Mouse (Mus musculus) left cerebral cortex, adult 2 months (tissue): Measurements from ENCODE around the gene Pard3b. TPM values are rescaled to one million over a fixed set of nuclear protein-coding genes. Genes with fewer than 3 reads are reported as not detected.

Experiments
- DNase-seq, 2 experiments: peaks; one replicate each; pipeline ENCODE4 v3.0.0; 2021 to 2022; ENCODE audit warnings: low spot score in 2 of 2, mixed read lengths in 1 of 2; ENCODE audit errors: extremely low spot score in 1 of 2
- H3K27ac ChIP-seq: fragments of 200-600 bp; 2 replicates; pipeline ENCODE4 v1.8.1; 2022
- H3K4me3 ChIP-seq: fragments of 200-600 bp; 2 replicates; pipeline ENCODE4 v1.8.1; 2022
- CTCF ChIP-seq: fragments of 200-600 bp; IDR thresholded peaks from 2 replicates; pipeline ENCODE4 v1.8.1; 2022; ENCODE audit warnings: antibody characterized with exemption, mild to moderate bottlenecking, moderate library complexity
- intact Hi-C: fragments of 180-260 bp; cut with DNase I; formaldehyde crosslinking; loops from one replicate; pipeline ENCODE4 v1.15.1; 2025
- total RNA-seq, 2 experiments: library from RNA; stranded (reverse); gene quantifications; 2 replicates each; pipeline ENCODE4 v1.2.3; 2021

Gene Pard3b
- total RNA-seq, 2 experiments from 2014 or later = 4.0 to 5.1 TPM

DNA sequence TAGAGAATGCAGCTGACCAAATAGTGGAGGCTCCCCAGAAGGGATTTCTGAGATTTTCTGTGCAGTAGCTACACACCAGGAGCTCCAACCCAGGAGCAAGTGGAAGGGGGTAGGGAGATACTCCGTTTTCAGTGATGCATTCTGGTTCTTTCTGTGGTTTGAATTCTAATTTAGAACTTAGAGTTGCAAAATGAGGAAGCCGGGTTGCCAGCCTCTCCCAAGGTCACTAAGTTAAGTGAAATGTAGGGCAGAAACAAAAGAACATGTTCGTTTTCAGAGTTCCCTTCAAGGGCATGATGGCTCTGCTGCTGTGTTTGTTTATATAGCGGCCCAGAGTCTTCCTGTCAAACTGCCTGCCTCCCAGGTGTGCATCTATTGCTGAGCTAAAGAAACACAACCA is 754.2 kb downstream of the Pard3b start:
- no peak overlapping the region for H3K4me3 ChIP-seq
- no peak for TF ChIP-seq CTCF

DNA sequence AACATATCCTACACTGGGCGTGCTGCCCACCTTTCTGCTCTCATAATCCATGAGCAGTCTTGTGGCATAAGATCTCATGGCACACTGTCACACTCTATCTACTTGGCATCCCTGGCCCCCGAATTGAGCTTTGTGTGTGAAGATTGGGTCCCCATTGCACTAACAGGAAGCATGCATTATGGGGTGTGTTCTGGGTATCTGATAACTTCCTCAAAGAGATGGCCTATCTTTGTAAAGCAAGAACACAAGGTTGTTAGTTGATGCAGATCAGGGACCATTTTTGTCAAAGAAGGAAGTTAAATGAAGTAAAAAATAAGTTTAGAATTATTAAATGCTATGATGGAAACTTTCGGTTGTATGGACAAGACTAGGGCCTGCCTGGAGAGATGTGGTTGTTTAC is 755.9 kb downstream of the Pard3b start:
- TF ChIP-seq CTCF = no peak
- no peak for DNase-seq
- Histone ChIP-seq H3K27ac (no peak overlapping the region), H3K4me3 (no peak overlapping the region)
- intact Hi-C loops = no loop called here

More for the DNA sequence above, 754.2 kb downstream of the Pard3b start:
- no peak for DNase-seq
- intact Hi-C loops = no loop called here
- no peak overlapping the region for H3K27ac ChIP-seq

DNA sequence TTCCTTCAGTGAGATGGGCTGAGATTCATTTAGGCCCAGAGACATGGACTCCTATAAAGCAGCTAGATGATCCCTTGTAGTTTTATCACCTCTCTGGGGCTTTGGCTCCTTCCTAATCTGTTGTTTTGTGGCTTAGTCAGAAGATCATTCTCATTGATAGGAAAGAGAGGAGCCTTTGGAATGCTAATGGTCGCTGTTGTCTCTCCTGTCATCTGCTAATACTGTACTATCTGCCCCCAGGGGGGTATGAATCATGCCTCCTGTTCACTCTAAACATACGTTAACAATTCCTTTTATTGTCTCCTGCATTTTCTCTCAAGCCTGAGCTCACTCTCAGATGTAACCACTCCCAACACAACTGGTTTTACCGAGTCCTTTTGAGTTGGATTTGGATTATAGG is 759.6 kb downstream of the Pard3b start:
- no peak overlapping the region for H3K27ac ChIP-seq
- intact Hi-C loops = no loop called here
- TF ChIP-seq CTCF = no peak
- H3K4me3 ChIP-seq = no peak overlapping the region
- no peak for DNase-seq

DNA sequence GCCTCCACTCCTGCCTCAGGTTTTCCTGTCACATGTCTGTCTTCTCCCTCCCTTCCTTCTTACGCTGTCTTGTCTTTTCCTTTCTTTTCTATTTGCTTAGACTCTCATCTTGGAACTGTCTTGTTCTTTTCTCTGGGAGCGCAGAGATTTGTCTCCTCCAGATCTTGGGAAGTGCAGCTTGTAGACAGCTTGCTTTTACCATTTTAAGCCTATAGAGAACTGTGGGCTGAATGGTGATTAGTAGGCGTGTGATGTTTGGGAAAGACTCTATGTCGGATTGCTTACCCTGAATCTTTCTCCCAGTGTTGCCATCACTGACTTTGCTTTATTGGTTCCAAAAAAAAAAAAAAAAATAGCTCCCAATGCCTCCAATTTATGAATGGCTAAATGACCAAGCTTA is 760.1 kb downstream of the Pard3b start:
- TF ChIP-seq CTCF = no peak
- Histone ChIP-seq H3K27ac (no peak overlapping the region), H3K4me3 (no peak overlapping the region)
- no peak for DNase-seq
- intact Hi-C loops = no loop called here

DNA sequence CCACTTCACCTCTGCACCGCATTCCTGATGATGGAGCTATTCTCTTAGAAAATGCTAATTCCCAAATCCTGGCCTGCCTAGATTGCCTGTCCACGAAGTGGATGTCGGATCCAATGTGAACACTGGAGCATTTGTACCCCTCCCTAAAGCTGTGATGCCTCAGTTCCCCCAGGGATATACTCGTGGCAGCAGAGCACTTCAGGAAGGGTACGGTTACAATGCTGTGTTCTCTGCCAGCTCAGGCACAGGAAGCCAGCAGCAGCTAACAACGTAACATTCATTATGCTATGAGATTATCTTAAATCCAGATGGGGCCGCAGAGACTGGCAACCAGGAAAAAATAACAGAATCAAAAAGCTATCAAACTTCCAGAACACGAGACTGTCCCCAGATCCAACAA is 766.4 kb downstream of the Pard3b start:
- Histone ChIP-seq H3K4me3 (no peak overlapping the region), H3K27ac (no peak overlapping the region)
- TF ChIP-seq CTCF = no peak
- no peak for DNase-seq
- intact Hi-C loops = no loop called here

DNA sequence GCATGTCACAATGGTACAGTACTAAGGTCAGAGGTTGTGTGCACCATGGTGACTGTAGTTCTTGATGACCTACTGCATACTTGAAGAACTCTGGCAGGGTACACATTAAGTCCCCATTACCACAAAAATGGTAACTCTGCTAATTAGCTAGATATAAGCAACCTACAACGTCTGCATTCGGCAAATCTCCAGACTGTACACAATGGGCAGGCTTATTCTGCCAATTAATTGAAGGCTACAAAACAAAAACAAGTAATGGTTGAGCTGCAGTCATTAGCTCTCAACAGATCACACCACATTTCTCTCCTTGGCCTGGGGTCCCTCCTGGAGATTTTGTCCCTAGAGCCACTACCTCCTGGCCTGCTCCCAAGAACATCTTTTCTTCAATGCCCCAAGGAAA is 772.7 kb downstream of the Pard3b start:
- no peak for TF ChIP-seq CTCF
- Histone ChIP-seq H3K27ac (no peak overlapping the region), H3K4me3 (no peak overlapping the region)
- intact Hi-C loops = no loop called here
- no peak for DNase-seq

DNA sequence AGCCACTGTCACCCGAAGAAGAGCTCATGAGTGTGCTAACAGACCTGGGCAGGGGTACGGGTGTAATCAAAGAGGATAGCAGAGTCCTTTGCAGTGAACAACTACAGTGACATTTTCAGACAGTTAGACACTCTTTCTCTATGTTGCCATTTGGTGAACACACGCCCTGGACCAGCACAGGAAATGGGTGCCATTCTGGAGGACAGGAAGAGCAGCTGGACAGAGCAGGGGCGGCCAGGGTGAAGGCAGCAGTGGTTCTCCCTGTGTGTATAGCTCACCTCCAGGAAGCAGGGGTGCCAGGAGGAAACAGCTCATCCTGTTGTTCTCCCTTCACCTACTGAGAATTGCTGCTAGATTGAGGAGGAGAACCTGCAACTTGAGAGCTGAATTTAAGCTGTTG is 773.4 kb downstream of the Pard3b start:
- intact Hi-C loops = no loop called here
- H3K27ac ChIP-seq = no peak overlapping the region
- TF ChIP-seq CTCF = no peak
- no peak overlapping the region for H3K4me3 ChIP-seq
- DNase-seq = no peak

DNA sequence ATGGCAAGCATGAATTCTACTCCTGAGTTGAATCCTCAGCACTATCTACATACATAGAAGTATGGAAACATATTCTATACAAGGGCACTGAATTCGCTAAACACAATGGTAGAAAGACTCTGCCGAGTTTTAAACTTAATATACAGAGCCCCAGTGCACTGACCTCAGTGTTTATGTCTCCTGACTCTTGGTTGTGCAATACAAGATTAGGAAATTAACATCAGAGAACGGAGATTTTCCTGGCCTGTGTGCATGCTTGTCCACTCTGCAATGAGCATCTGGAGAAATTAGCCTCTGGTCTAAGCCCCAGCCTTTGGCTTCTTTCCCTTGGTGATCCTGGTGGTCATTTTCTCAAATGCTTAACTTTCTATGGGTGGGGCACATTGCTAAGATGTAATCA is 774.4 kb downstream of the Pard3b start:
- DNase-seq = no peak
- TF ChIP-seq CTCF = no peak
- Histone ChIP-seq H3K27ac (no peak overlapping the region), H3K4me3 (no peak overlapping the region)
- intact Hi-C loops = no loop called here

DNA sequence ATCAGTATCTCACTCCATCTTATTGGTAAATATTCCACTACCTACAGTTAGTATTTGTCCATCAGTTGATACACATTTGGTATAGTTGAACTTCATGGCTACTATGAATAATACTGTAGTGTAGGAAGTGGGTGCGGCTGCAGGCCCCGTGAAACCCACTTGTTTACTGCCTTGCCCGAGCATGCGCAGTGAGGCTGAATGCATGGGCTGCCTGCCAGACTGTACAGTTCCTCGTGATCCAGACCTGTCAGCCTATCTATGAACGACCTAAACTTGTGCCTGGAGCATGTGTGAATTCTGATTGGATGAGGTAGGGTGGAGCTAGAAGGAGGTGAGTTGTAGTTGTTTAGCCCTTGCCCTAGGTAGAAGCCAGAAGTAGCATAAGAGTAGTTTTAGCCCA is 775.9 kb downstream of the Pard3b start:
- intact Hi-C loops = no loop called here
- no peak for DNase-seq

DNA sequence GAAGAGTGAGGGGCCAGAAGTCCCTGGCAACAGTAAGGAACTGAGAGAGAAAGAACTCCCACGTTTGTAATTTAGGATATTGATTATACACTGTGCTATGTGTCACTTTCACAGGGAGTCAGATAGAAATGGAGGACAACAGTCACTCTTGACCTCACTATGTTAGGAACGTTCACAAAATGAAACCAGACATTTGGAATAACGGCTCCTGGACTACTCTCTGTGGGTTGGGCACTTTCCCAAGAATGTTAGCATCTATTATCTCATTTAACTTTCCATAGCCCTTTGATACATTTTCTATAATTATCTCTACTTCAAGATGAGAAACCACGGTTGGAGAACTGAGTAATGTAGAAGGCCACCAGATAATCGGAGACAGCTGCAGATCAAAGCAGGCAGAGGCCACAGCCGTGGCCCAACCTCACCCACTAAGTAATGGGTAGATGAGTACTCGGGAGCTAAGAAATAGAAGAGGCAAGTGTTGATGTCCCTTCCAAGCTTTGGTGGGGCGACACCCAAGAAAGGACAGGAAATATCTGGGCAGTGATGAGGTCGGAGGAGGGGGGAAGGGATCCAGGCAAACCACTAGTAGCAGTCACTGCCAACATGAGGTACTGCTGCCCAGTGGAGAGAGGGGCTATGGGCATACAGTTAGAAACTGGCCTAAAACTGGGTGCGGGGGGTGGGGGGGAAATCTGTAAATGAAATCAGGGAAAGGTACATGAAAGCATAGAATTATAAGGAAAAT is 778.2 kb downstream of the Pard3b start:
- H3K27ac ChIP-seq = no peak overlapping the region
- no peak for TF ChIP-seq CTCF
- intact Hi-C loops = no loop called here
- no peak overlapping the region for H3K4me3 ChIP-seq
- DNase-seq = no peak

More for the DNA sequence above, 775.9 kb downstream of the Pard3b start:
- TF ChIP-seq CTCF = no peak
- no peak overlapping the region for H3K4me3 ChIP-seq
- H3K27ac ChIP-seq = no peak overlapping the region

DNA sequence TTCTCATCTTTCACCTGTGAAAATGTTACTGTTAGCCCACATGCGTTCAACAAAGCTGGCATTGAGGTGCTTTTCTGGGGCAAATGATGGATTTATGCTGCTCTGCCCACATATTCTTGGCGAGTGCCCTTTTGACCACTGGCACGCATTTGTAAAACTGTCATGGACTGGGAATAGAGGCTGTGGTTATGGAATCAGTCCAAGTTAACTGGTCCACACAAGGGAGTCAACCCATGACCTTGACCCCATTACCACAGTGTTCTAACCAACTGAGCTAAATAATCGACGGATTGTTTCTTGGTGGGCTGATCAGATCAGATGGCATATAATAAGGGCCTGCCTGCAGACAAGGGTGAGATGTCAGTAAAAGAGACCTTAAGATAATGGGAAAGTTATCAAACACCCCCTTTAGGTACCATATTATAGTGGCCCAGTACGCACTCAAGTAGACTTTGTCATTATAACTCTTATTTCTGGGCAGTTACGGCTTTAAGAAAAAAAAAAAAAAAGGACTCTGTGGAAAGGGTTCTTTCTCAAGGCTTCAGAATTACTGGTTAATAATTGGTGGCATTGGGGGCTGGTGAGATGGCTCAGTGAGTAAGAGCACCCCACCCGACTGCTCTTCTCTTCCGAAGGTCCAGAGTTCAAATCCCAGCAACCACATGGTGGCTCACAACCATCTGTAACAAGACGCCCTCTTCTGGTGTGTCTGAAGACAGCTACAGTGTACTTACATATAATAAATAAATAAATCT is 784.4 kb downstream of the Pard3b start:
- DNase-seq = no peak
- H3K4me3 ChIP-seq = no peak overlapping the region
- intact Hi-C loops = no loop called here
- TF ChIP-seq CTCF = no peak
- no peak overlapping the region for H3K27ac ChIP-seq

DNA sequence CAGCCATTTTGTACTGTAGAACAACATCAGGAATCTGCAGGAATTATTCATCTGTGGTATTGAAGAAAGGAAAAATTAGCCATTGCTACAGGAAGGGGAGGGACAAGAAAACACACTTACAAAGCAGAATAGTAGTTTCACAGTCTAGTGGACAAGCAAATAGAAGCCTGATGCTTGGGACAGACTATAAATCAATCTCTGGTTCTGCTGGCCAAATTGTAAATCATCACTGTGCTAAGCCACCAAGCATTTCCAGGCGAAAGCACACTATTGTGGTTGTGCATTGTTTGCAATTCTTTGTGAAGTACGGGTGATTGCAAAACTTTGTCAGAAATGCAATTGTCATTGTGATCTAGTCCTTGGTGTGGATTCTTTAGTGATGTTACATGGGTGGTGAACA is 786.7 kb downstream of the Pard3b start:
- no peak for TF ChIP-seq CTCF
- H3K27ac ChIP-seq = no peak overlapping the region
- no peak for DNase-seq
- no peak overlapping the region for H3K4me3 ChIP-seq
- intact Hi-C loops = no loop called here

DNA sequence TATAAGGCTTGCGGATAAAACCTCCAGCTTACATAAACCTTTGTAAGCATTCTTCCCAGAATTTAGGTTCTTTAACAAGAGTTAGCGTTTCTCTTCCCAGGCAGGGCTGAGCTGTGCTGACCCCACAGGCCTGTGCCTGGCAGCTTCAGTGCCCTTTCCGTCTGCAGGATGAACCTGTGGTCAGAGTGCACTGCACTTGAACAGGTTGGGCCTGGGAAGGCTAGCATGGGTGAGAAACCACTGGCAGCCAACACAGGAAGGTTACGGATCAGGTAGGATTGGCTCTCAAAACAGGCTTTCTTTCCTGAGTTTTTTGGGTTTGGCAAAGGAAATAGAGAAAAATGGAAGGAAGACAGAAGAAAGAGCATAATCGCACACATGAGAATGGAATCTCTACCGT is 790.1 kb downstream of the Pard3b start:
- intact Hi-C loops = no loop called here
- no peak for TF ChIP-seq CTCF

More for the DNA sequence above, 790.1 kb downstream of the Pard3b start:
- no peak overlapping the region for H3K4me3 ChIP-seq
- H3K27ac ChIP-seq = no peak overlapping the region
- no peak for DNase-seq
